Mouse (Mus musculus) urinary bladder, postnatal 36 days (tissue): ENCODE data around the gene Kdm2a.
"Not testable (repeated sequence)": the region's sequence is repeated elsewhere in the genome, so short reads cannot be mapped to it uniquely, and the experiment has no call there.

ENCODE experiments used
- DNase-seq, 2 experiments: peaks; one replicate each; pipeline ENCODE4 v3.0.0; 2022; ENCODE audit warnings: low spot score in 2 of 2, mixed read lengths in 1 of 2

Kdm2a gene

GRCm38 (mm10) chr19:4417183-4417582, 19.1 kb upstream of the Kdm2a start:
- peak; percentile 53 to 74 for DNase-seq

GRCm38 (mm10) chr19:4414631-4415030, 16.5 kb upstream of the Kdm2a start:
- DNase-seq, result no peak

- DNase-seq, result no peak
Measured at GRCm38 (mm10) chr19:4409062-4409461, 11.0 kb upstream of the Kdm2a start.

GRCm38 (mm10) chr19:4404840-4405239, 6.8 kb upstream of the Kdm2a start:
- DNase-seq, result no peak

- no peak for DNase-seq
Measured at GRCm38 (mm10) chr19:4398959-4399358, 874 bp upstream of the Kdm2a start.

GRCm38 (mm10) chr19:4398630-4398948, 504 bp upstream of the Kdm2a start:
- no peak for DNase-seq

- peak; percentile 83 to 94 for DNase-seq
Measured at GRCm38 (mm10) chr19:4396998-4397797, 887 bp downstream of the Kdm2a start.

GRCm38 (mm10) chr19:4396081-4396997, 1.7 kb downstream of the Kdm2a start:
- DNase-seq, result peak; percentile 22 to 25

- no peak for DNase-seq
Measured at GRCm38 (mm10) chr19:4387276-4387675, 10.8 kb downstream of the Kdm2a start.

- DNase-seq, result no peak
Measured at GRCm38 (mm10) chr19:4385026-4385425, 13.1 kb downstream of the Kdm2a start.

GRCm38 (mm10) chr19:4384322-4384721, 13.8 kb downstream of the Kdm2a start:
- no peak for DNase-seq

GRCm38 (mm10) chr19:4383306-4383705, 14.8 kb downstream of the Kdm2a start:
- no peak for DNase-seq

GRCm38 (mm10) chr19:4382303-4382702, 15.8 kb downstream of the Kdm2a start:
- DNase-seq, result not testable (repeated sequence)

- DNase-seq, result no peak
Measured at GRCm38 (mm10) chr19:4370656-4371055, 27.4 kb downstream of the Kdm2a start.

GRCm38 (mm10) chr19:4370254-4370653, 27.8 kb downstream of the Kdm2a start:
- DNase-seq, result peak in 1 of 2 experiments; percentile 6

- no peak for DNase-seq
Measured at GRCm38 (mm10) chr19:4349455-4349854, 48.6 kb downstream of the Kdm2a start.

GRCm38 (mm10) chr19:4346479-4346878, 51.6 kb downstream of the Kdm2a start:
- DNase-seq, result no peak

- DNase-seq, result peak; percentile 35 to 45
Measured at GRCm38 (mm10) chr19:4338162-4338561, 59.9 kb downstream of the Kdm2a start.

GRCm38 (mm10) chr19:4333791-4334190, 64.3 kb downstream of the Kdm2a start:
- DNase-seq, result peak; percentile 86 to 96

GRCm38 (mm10) chr19:4333100-4333775, 64.8 kb downstream of the Kdm2a start:
- DNase-seq, result peak; percentile 35 to 42

- peak in 1 of 2 experiments; percentile 31 for DNase-seq
Measured at GRCm38 (mm10) chr19:4332653-4333052, 65.4 kb downstream of the Kdm2a start.

- DNase-seq, result no peak
Measured at GRCm38 (mm10) chr19:4331273-4331672, 66.8 kb downstream of the Kdm2a start.
